8 mouse cellular contexts compared by ENCODE assay signal in genomic region chr4:139213935-139214371, GRCm38 (mm10). TPM values are rescaled to one million over a fixed set of nuclear protein-coding genes. Genes with fewer than 3 reads are reported as not detected.
DNase-seq lines count a peak whose midpoint lies in the region; ATAC-seq and TF ChIP-seq lines count a peak whose summit lies in the region.

No protein-coding gene starts in this region.

- H3K27me3 ChIP-seq in megakaryocyte, embryonic 14.5 days (replicated peaks): no peaks in the 10 kb centered on the region
- no peaks in the 10 kb centered on the region for H3K27me3 ChIP-seq in intestine, postnatal 0 days (replicated peaks; ENCODE audit: control insufficient read depth, insufficient read depth, low read length)
- H3K27me3 ChIP-seq in small intestine, adult 2 months (ENCODE audit: control insufficient read depth, insufficient read depth, low read length): no peaks in the 10 kb centered on the region
- no peaks in the 10 kb centered on the region for H3K27me3 ChIP-seq in cerebellum, adult 2 months (ENCODE audit: control insufficient read depth, insufficient read depth, low read length)

- peak overlapping the region; percentile 69 for H3K27ac ChIP-seq in embryonic fibroblast, embryonic 13.5 days (ENCODE audit: insufficient read depth, low read length)
- 0 out of 2 replicates have a peak overlapping the region, but pooled peaks have one; percentile 31 for H3K27ac ChIP-seq in intestine, postnatal 0 days (ENCODE audit: low read depth, low read length)
- H3K27ac ChIP-seq in small intestine, adult 2 months (ENCODE audit: insufficient read depth, low read depth, low read length): peak overlapping the region; percentile 70
- no peak overlapping the region for H3K27ac ChIP-seq in cerebellum, adult 2 months (ENCODE audit: insufficient read depth, low read length)

- H3K4me1 ChIP-seq in megakaryocyte, embryonic 14.5 days: peaks cover 99% of the 10 kb centered on the region
- peaks cover 48% of the 10 kb centered on the region for H3K4me1 ChIP-seq in embryonic fibroblast, embryonic 13.5 days (ENCODE audit: control insufficient read depth, insufficient read depth, low read length)
- H3K4me1 ChIP-seq in intestine, postnatal 0 days (replicated peaks; ENCODE audit: control insufficient read depth, insufficient read depth, low read length): peaks cover 19% of the 10 kb centered on the region
- peaks cover 65% of the 10 kb centered on the region for H3K4me1 ChIP-seq in small intestine, adult 2 months (ENCODE audit: control insufficient read depth, insufficient read depth, insufficient read length, low read length)
- H3K4me1 ChIP-seq in cerebellum, adult 2 months (ENCODE audit: control insufficient read depth, insufficient read depth, low read length): peaks cover 51% of the 10 kb centered on the region

- no peak overlapping the region for H3K9ac ChIP-seq in intestine, postnatal 0 days (ENCODE audit: low read depth, low read length)

- DNase-seq in embryo, embryonic 11 days: no peak
- DNase-seq in cerebellum, adult 2 months: no peak
- DNase-seq in urinary bladder, adult 2 months (ENCODE audit: low spot score): no peak

- 49% methylated on average over 11 of the region's 11 CpGs for WGBS in intestine, postnatal 0 days
- WGBS in small intestine, adult 2 months: 62% methylated on average over 11 of the region's 11 CpGs
- 65% methylated on average over 11 of the region's 11 CpGs for WGBS in cerebellum, adult 2 months

- H3K4me2 ChIP-seq in intestine, postnatal 0 days (replicated peaks; ENCODE audit: low read depth): no peak overlapping the region

- TF ChIP-seq CTCF in embryonic fibroblast, embryonic 13.5 days (IDR thresholded peaks at IDR 0.05; ENCODE audit: borderline replicate concordance, insufficient read depth, low read length): no peak
- no peak for TF ChIP-seq CTCF in intestine, postnatal 0 days (IDR thresholded peaks at IDR 0.05; ENCODE audit: low read depth)
- TF ChIP-seq CTCF in small intestine, adult 2 months (IDR thresholded peaks at IDR 0.05; ENCODE audit: extremely low read depth, insufficient read length, insufficient replicate concordance, low read depth, low read length): no peak
- no peak for TF ChIP-seq CTCF in cerebellum, adult 2 months (IDR thresholded peaks at IDR 0.05; ENCODE audit: borderline replicate concordance, insufficient read depth, low read depth, low read length)

- peak overlapping the region; percentile 46 for H3K4me3 ChIP-seq in megakaryocyte, embryonic 14.5 days (replicated peaks)
- no peak overlapping the region for H3K4me3 ChIP-seq in embryonic fibroblast, embryonic 13.5 days (ENCODE audit: insufficient read depth, low read length)
- H3K4me3 ChIP-seq in intestine, postnatal 0 days (ENCODE audit: low read depth, low read length): no peak overlapping the region
- no peak overlapping the region for H3K4me3 ChIP-seq in small intestine, adult 2 months (ENCODE audit: low read depth, low read length)
- H3K4me3 ChIP-seq in cerebellum, adult 2 months (replicated peaks; ENCODE audit: insufficient read depth, low read depth, low read length): no peak overlapping the region

- no peak for ATAC-seq in megakaryocyte, adult 5-6 weeks (ENCODE audit: poor library complexity, severe bottlenecking)
- no peak for ATAC-seq in intestine, postnatal 0 days

- H3K36me3 ChIP-seq in megakaryocyte, embryonic 14.5 days (replicated peaks; ENCODE audit: low read length): peaks cover 93% of the 10 kb centered on the region
- peaks cover 13% of the 10 kb centered on the region for H3K36me3 ChIP-seq in intestine, postnatal 0 days (ENCODE audit: control insufficient read depth, insufficient read depth)
- H3K36me3 ChIP-seq in small intestine, adult 2 months (ENCODE audit: control insufficient read depth, insufficient read depth, low read length): peaks cover 10% of the 10 kb centered on the region

- no peak for TF ChIP-seq POLR2A in embryonic fibroblast, embryonic 13.5 days (IDR thresholded peaks at IDR 0.05; ENCODE audit: low read depth, low read length)
- no peak for TF ChIP-seq POLR2A in small intestine, adult 2 months (IDR thresholded peaks at IDR 0.05; ENCODE audit: low read depth, low read length)
- no peak for TF ChIP-seq POLR2A in cerebellum, adult 2 months (IDR thresholded peaks at IDR 0.05; ENCODE audit: borderline replicate concordance, insufficient read depth, low read length)

- no peaks in the 10 kb centered on the region for H3K9me3 ChIP-seq in megakaryocyte, embryonic 14.5 days
- no peaks in the 10 kb centered on the region for H3K9me3 ChIP-seq in intestine, postnatal 0 days (ENCODE audit: control insufficient read depth)

RNA-seq across cellular contexts. Expression of gene Capzb, which starts 21.3 kb away (rescaled TPM):
- 104 and 238 TPM in 2 replicates for polyA plus RNA-seq in megakaryocyte, embryonic 14.5 days (2012; ENCODE audit: insufficient read depth, low replicate concordance)
- 683 and 689 TPM in 2 replicates for total RNA-seq in megakaryocyte, adult 5-6 weeks (2015)
- total RNA-seq in megakaryocyte, adult 5-6 weeks (2017): 251 and 275 TPM in 2 replicates
- polyA plus RNA-seq in embryonic fibroblast, embryonic 13.5 days (2011; ENCODE audit: insufficient read length, low read depth, missing spikeins): 355 and 440 TPM in 2 replicates
- polyA plus RNA-seq in intestine, postnatal 0 days (2015; fragmentation: Nextera tagmentation; extraction: Ambion mirVana): 299 and 306 TPM in 2 replicates
- 159 and 390 TPM in 2 replicates for polyA plus RNA-seq in small intestine, adult 2 months (2012; rRNA removed)
- 199 and 220 TPM in 2 replicates for polyA plus RNA-seq in cerebellum, adult 2 months (2012; rRNA removed)
- 297 and 375 TPM in 2 replicates for polyA plus RNA-seq in urinary bladder, adult 2 months (2012; rRNA removed)
